Mouse (Mus musculus): ENCODE results near the gene Fam177a. TPM values are rescaled to one million over a fixed set of nuclear protein-coding genes. Genes with fewer than 3 reads are reported as not detected.
"Not testable (repeated sequence)": the region's sequence is repeated elsewhere in the genome, so short reads cannot be mapped to it uniquely, and the experiment has no call there.

The Fam177a gene
- 61.0 and 65.1 TPM in 2 replicates for polyA plus RNA-seq (2015; fragmentation: Nextera tagmentation; extraction: Ambion mirVana)

GRCm38 (mm10) chr12:55124242-55124641, at the start of gene Fam177a:
Gene Fam177a, plus strand, starts transcription at chr12:55124469.
- H3K9ac ChIP-seq; H3K4me1 ChIP-seq; H3K4me2 ChIP-seq; H3K27me3 ChIP-seq (replicated peaks); H3K27ac ChIP-seq; H3K9me3 ChIP-seq; H3K36me3 ChIP-seq (replicated peaks); H3K4me3 ChIP-seq: not testable (repeated sequence)
- ATAC-seq (replicated peaks), result peak; percentile 98
- WGBS, result no CpG with 5 or more reads among the region's 40 CpGs

- H3K9me3 ChIP-seq, result no peaks in the 10 kb centered on the region
- H3K4me3 ChIP-seq, result no peak overlapping the region
- H3K36me3 ChIP-seq (replicated peaks), result no peaks in the 10 kb centered on the region
- H3K9ac ChIP-seq, result no peak overlapping the region
- H3K27ac ChIP-seq, result no peak overlapping the region
- H3K4me2 ChIP-seq, result no peak overlapping the region
- 0 out of 2 replicates have a peak, but pooled peaks cover 4% of the 10 kb centered on the region for H3K4me1 ChIP-seq
- no peak for ATAC-seq (replicated peaks)
- no peaks in the 10 kb centered on the region for H3K27me3 ChIP-seq (replicated peaks)
- 94% methylated on average over 2 of the region's 2 CpGs for WGBS
These were observed 49.0 kb upstream of the Fam177a start for GRCm38 (mm10) chr12:55075296-55075695.

- not testable (repeated sequence) for H3K9me3 ChIP-seq; H3K9ac ChIP-seq; H3K4me1 ChIP-seq; H3K4me3 ChIP-seq; H3K27me3 ChIP-seq (replicated peaks); ATAC-seq (replicated peaks); H3K27ac ChIP-seq; H3K36me3 ChIP-seq (replicated peaks)
- peak overlapping the region; percentile 16; the same call in 1 of the 2 replicates for H3K4me2 ChIP-seq
- WGBS, result 41% methylated on average over 2 of the region's 2 CpGs
These were observed 45.6 kb upstream of the Fam177a start for GRCm38 (mm10) chr12:55078706-55079105.

GRCm38 (mm10) chr12:55079726-55080600, 44.3 kb upstream of the Fam177a start, which contains the start of the genes 2700097O09Rik and Srp54a:
Gene 2700097O09Rik, minus strand, starts transcription at chr12:55080110.
Gene Srp54a, plus strand, starts transcription at chr12:55080262.
- H3K27me3 ChIP-seq (replicated peaks); H3K36me3 ChIP-seq (replicated peaks); H3K9me3 ChIP-seq; H3K4me1 ChIP-seq: not testable (repeated sequence)
- Histone ChIP-seq H3K4me3 (peak within 1 kb of the TSS; percentile 65), H3K4me2 (peak within 1 kb of the TSS; percentile 69), H3K27ac (peak within 1 kb of the TSS; percentile 87), H3K9ac (peak within 1 kb of the TSS; percentile 69)
- peak; percentile 99 for ATAC-seq (replicated peaks)
- under 1% methylated on average over 60 of the region's 60 CpGs for WGBS

GRCm38 (mm10) chr12:55080601-55080942, 43.7 kb upstream of the Fam177a start:
- not testable (repeated sequence) for H3K36me3 ChIP-seq (replicated peaks); ATAC-seq (replicated peaks); H3K4me1 ChIP-seq; H3K9me3 ChIP-seq; H3K27me3 ChIP-seq (replicated peaks)
- 0% methylated on average over 25 of the region's 25 CpGs for WGBS
- H3K4me2 ChIP-seq, result peak overlapping the region; percentile 46
- H3K27ac ChIP-seq, result peak overlapping the region; percentile 87
- H3K9ac ChIP-seq, result peak overlapping the region; percentile 69
- peak overlapping the region; percentile 65 for H3K4me3 ChIP-seq

- H3K9ac ChIP-seq; H3K27ac ChIP-seq; H3K4me1 ChIP-seq; H3K4me2 ChIP-seq; ATAC-seq (replicated peaks); H3K9me3 ChIP-seq; H3K27me3 ChIP-seq (replicated peaks); H3K36me3 ChIP-seq (replicated peaks); H3K4me3 ChIP-seq: not testable (repeated sequence)
- WGBS, result 100% methylated on average over 2 of the region's 7 CpGs
These were observed 32.1 kb upstream of the Fam177a start for GRCm38 (mm10) chr12:55092127-55092526.

GRCm38 (mm10) chr12:55112616-55113015, 11.7 kb upstream of the Fam177a start:
- not testable (repeated sequence) for H3K4me3 ChIP-seq; H3K36me3 ChIP-seq (replicated peaks); H3K27me3 ChIP-seq (replicated peaks); H3K4me2 ChIP-seq; H3K4me1 ChIP-seq; H3K9me3 ChIP-seq; H3K27ac ChIP-seq; H3K9ac ChIP-seq; ATAC-seq (replicated peaks)
- no CpG with 5 or more reads among the region's 7 CpGs for WGBS

GRCm38 (mm10) chr12:55124731-55125130, 462 bp downstream of the Fam177a start:
- ATAC-seq (replicated peaks), result peak; percentile 70
- not testable (repeated sequence) for H3K27me3 ChIP-seq (replicated peaks); H3K27ac ChIP-seq; H3K9me3 ChIP-seq; H3K4me1 ChIP-seq; H3K9ac ChIP-seq; H3K4me3 ChIP-seq; H3K4me2 ChIP-seq; H3K36me3 ChIP-seq (replicated peaks)
- WGBS, result no CpG with 5 or more reads among the region's 18 CpGs

- no CpG with 5 or more reads among the region's 6 CpGs for WGBS
- H3K4me2 ChIP-seq; H3K4me3 ChIP-seq; H3K36me3 ChIP-seq (replicated peaks); H3K4me1 ChIP-seq; H3K27me3 ChIP-seq (replicated peaks); H3K9me3 ChIP-seq; H3K27ac ChIP-seq; H3K9ac ChIP-seq; ATAC-seq (replicated peaks): not testable (repeated sequence)
These were observed 11.3 kb downstream of the Fam177a start for GRCm38 (mm10) chr12:55135540-55135939.

GRCm38 (mm10) chr12:55137859-55138258, 13.6 kb downstream of the Fam177a start:
- not testable (repeated sequence) for H3K4me1 ChIP-seq; H3K27me3 ChIP-seq (replicated peaks); H3K4me3 ChIP-seq; H3K9ac ChIP-seq; H3K27ac ChIP-seq; ATAC-seq (replicated peaks); H3K4me2 ChIP-seq; H3K36me3 ChIP-seq (replicated peaks); H3K9me3 ChIP-seq
- no CpG with 5 or more reads among the region's 6 CpGs for WGBS

GRCm38 (mm10) chr12:55154559-55155448, 30.5 kb downstream of the Fam177a start, which contains the start of gene Srp54b:
Gene Srp54b, plus strand, starts transcription at chr12:55155104.
- peak within 1 kb of the TSS; percentile 27 for H3K4me3 ChIP-seq
- H3K9ac ChIP-seq; H3K27me3 ChIP-seq (replicated peaks); H3K4me2 ChIP-seq; H3K36me3 ChIP-seq (replicated peaks); H3K4me1 ChIP-seq; H3K9me3 ChIP-seq; H3K27ac ChIP-seq: not testable (repeated sequence)
- ATAC-seq (replicated peaks), result peak; percentile 99
- WGBS, result no CpG with 5 or more reads among the region's 57 CpGs

- WGBS, result 0% methylated on average over 11 of the region's 24 CpGs
These were observed 31.1 kb downstream of the Fam177a start for GRCm38 (mm10) chr12:55155449-55155783.

More at GRCm38 (mm10) chr12:55155449-55155783, 31.1 kb downstream of the Fam177a start:
- ATAC-seq (replicated peaks); H3K4me2 ChIP-seq; H3K9me3 ChIP-seq; H3K27me3 ChIP-seq (replicated peaks); H3K36me3 ChIP-seq (replicated peaks); H3K4me1 ChIP-seq; H3K9ac ChIP-seq; H3K27ac ChIP-seq: not testable (repeated sequence)
- peak overlapping the region; percentile 27 for H3K4me3 ChIP-seq
